In the genomic region with DNA sequence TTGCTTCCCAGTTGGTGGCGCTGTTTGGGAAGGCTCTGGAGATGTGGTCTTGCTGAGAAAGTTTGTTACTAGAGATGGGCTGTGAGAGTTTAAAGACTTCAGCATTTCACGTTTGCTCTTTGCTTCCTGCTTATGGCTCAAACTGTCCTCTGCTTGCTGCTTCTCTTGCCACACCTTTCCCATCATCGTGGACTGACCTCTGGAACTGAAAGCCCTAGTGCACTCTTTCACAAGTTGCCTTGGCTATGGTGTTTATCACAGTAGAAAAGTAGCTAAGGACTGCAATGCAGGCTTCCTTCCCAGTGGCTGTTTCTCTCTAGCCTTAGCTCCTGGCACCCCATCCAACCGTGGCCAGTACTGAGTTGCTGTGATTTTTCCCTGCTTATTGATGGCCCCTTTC, we compare ENCODE assay signal across 24 mouse cellular contexts. TPM values are rescaled to one million over a fixed set of nuclear protein-coding genes. Genes with fewer than 3 reads are reported as not detected.
DNase-seq lines count a peak whose midpoint lies in the region; ATAC-seq and TF ChIP-seq lines count a peak whose summit lies in the region.
"Had no signal": no experiment of that assay in that cellular context is flagged by ENCODE, and none has a peak within 500 bp of the region (broad histone marks: within the 10 kb centered on the region; RNA-seq: fewer than 3 reads in every experiment).

No protein-coding gene starts in this region.

- ATAC-seq in kidney, postnatal 0 days (replicated peaks; ENCODE audit: low FRiP score, low read depth), result no peak

- WGBS in kidney, postnatal 0 days, result 74% methylated on average over 4 of the region's 4 CpGs

- H3K27ac ChIP-seq in gastrocnemius, adult 2 months, result no peak overlapping the region
- H3K27ac ChIP-seq in kidney, postnatal 0 days, result no peak overlapping the region
- H3K27ac ChIP-seq: embryonic facial prominence, embryonic 13.5 days; forebrain, embryonic 12.5 days; hindbrain, embryonic 15.5 days; limb, embryonic 12.5 days; liver, embryonic 15.5 days; midbrain, embryonic 12.5 days had no signal

- no peaks in the 10 kb centered on the region for H3K9me3 ChIP-seq in kidney, postnatal 0 days (replicated peaks; ENCODE audit: low read length)
- H3K9me3 ChIP-seq: embryonic facial prominence, embryonic 13.5 days; forebrain, embryonic 12.5 days; hindbrain, embryonic 15.5 days; limb, embryonic 12.5 days; liver, embryonic 15.5 days; midbrain, embryonic 12.5 days had no signal

- intact Hi-C loops in gastrocnemius, adult 2 months (cut with DNase I), result loop anchor here (5.0 kb wide), 1 partner anchor 33 kb away; no protein-coding TSS in a partner anchor

- H3K4me1 ChIP-seq in kidney, postnatal 0 days (replicated peaks; ENCODE audit: insufficient read depth, low read length), result no peaks in the 10 kb centered on the region
- H3K4me1 ChIP-seq: hindbrain, embryonic 15.5 days; liver, embryonic 15.5 days had no signal

- H3K9ac ChIP-seq in kidney, postnatal 0 days (ENCODE audit: low read depth, low read length), result no peak overlapping the region
- H3K9ac ChIP-seq: embryonic facial prominence, embryonic 13.5 days; forebrain, embryonic 12.5 days; hindbrain, embryonic 15.5 days; limb, embryonic 12.5 days; liver, embryonic 15.5 days; midbrain, embryonic 12.5 days had no signal

- H3K4me2 ChIP-seq in kidney, postnatal 0 days (ENCODE audit: low read length), result no peak overlapping the region
- H3K4me2 ChIP-seq: embryonic facial prominence, embryonic 13.5 days; forebrain, embryonic 12.5 days; hindbrain, embryonic 15.5 days; limb, embryonic 12.5 days; liver, embryonic 15.5 days; midbrain, embryonic 12.5 days had no signal

- H3K36me3 ChIP-seq in kidney, postnatal 0 days (ENCODE audit: insufficient read depth, low read length), result no peaks in the 10 kb centered on the region
- H3K36me3 ChIP-seq: hindbrain, embryonic 15.5 days; liver, embryonic 15.5 days had no signal

- H3K27me3 ChIP-seq in kidney, postnatal 0 days (ENCODE audit: insufficient read depth, low read length), result no peaks in the 10 kb centered on the region
- H3K27me3 ChIP-seq: embryonic facial prominence, embryonic 13.5 days; forebrain, embryonic 12.5 days; hindbrain, embryonic 15.5 days; limb, embryonic 12.5 days; liver, embryonic 15.5 days; midbrain, embryonic 12.5 days had no signal

- no peak for DNase-seq in gastrocnemius, adult 2 months
- no peak for DNase-seq in gastrocnemius, postnatal 10 days
- DNase-seq in kidney, postnatal 0 days (ENCODE audit: low spot score), result no peak
- DNase-seq in kidney, postnatal 4 days, result no peak
- peak; percentile 33 for DNase-seq in thymus, postnatal 4 days
- DNase-seq in thymus, postnatal 0 days (ENCODE audit: low spot score), result no peak
- DNase-seq in adrenal gland, adult 18-20 months (ENCODE audit: low spot score in 2 of 2), result no peak
- DNase-seq in lung, postnatal 36 days, result no peak
- DNase-seq: adrenal gland, postnatal 14 days; cerebellum, adult 8-10 months; cerebellum, postnatal 36 days; embryo, embryonic 11 days; heart, adult 18-20 months; lung, postnatal 10 days; thymus, adult 2 months had no signal

- H3K4me3 ChIP-seq in gastrocnemius, adult 2 months, result no peak overlapping the region
- no peak overlapping the region for H3K4me3 ChIP-seq in kidney, postnatal 0 days (replicated peaks; ENCODE audit: low read depth, low read length)
- H3K4me3 ChIP-seq: embryonic facial prominence, embryonic 13.5 days; erythroblast, embryonic 14.5 days; forebrain, embryonic 12.5 days; hindbrain, embryonic 15.5 days; limb, embryonic 12.5 days; liver, embryonic 15.5 days; midbrain, embryonic 12.5 days had no signal

- TF ChIP-seq CTCF in gastrocnemius, adult 2 months (IDR thresholded peaks at IDR 0.05), result 0 out of 2 replicates have a peak, but pooled peaks have one; percentile 5
- 0 out of 2 replicates have a peak, but pooled peaks have one; percentile 25 for TF ChIP-seq CTCF in kidney, postnatal 0 days (IDR thresholded peaks at IDR 0.05; ENCODE audit: low read depth)

RNA-seq across cellular contexts. Expression of a gene that starts 35.1 kb away (rescaled TPM):
- total RNA-seq in gastrocnemius, adult 2 months (2021), result under 1 TPM; 0.50 to 0.99 TPM
- 1 to 10 TPM in 1 of 2 experiments, under 1 TPM in 1; 0.68 to 1.5 TPM for total RNA-seq in gastrocnemius, postnatal 10 days (2021)
- 1.2 and 1.8 TPM in 2 replicates for polyA plus RNA-seq in kidney, postnatal 0 days (2015; fragmentation: Nextera tagmentation; extraction: Ambion mirVana)
- 0.45 and 0.92 TPM in 2 replicates for polyA plus RNA-seq in thymus, postnatal 0 days (2015; fragmentation: Nextera tagmentation; extraction: Ambion mirVana)
- 1 to 10 TPM in 1 of 2 experiments, under 1 TPM in 1; 0.67 to 1.2 TPM for total RNA-seq in adrenal gland, adult 18-20 months (2021)
- total RNA-seq: hematopoietic stem cell, adult 5-6 weeks; megakaryocyte progenitor cell, adult 5-6 weeks had no signal
- polyA plus RNA-seq: erythroblast, embryonic 14.5 days had no signal

RNA-seq across cellular contexts. Expression of a gene that starts 35.9 kb away (rescaled TPM):
- 10 to 100 TPM; 11.4 to 11.8 TPM for total RNA-seq in gastrocnemius, adult 2 months (2021)
- 1 to 10 TPM; 8.3 to 9.5 TPM for total RNA-seq in gastrocnemius, postnatal 10 days (2021)
- 13.1 and 14.2 TPM in 2 replicates for polyA plus RNA-seq in kidney, postnatal 0 days (2015; fragmentation: Nextera tagmentation; extraction: Ambion mirVana)
- 11.8 and 14.1 TPM in 2 replicates for polyA plus RNA-seq in thymus, postnatal 0 days (2015; fragmentation: Nextera tagmentation; extraction: Ambion mirVana)
- total RNA-seq in adrenal gland, adult 18-20 months (2021), result 10 to 100 TPM; 20.3 to 21.0 TPM
